Mouse (Mus musculus) limb, embryonic 13.5 days (tissue): ENCODE measurements at regions not wholly inside any gene's neighbourhood (a gene's known extent, or its start where the extent isn't known, plus 50 kb on each side); places are given as distances from the start of the nearest gene placed in this dataset.

Source experiments
- ATAC-seq: fragments of 200-750 bp; cut with Nextera tagmentation; 2 replicates; pipeline ENCODE4 v1.8.0; 2017; ENCODE audit warnings: low read depth, moderate number of reproducible peaks, moderate TSS enrichment; ENCODE audit not compliant: low FRiP score
- H3K27ac ChIP-seq: fragments of 300-500 bp; sonication (generic); 2 replicates; pipeline ENCODE4 v1.5.1; 2015; ENCODE audit warnings: inconsistent platforms, mild to moderate bottlenecking, moderate library complexity
- H3K27me3 ChIP-seq: fragments of 300-500 bp; sonication (generic); 2 replicates; pipeline ENCODE4 v1.6.1; 2015; ENCODE audit warnings: mild to moderate bottlenecking, inconsistent platforms
- H3K36me3 ChIP-seq: fragments of 300-500 bp; sonication (generic); 2 replicates; pipeline ENCODE4 v1.6.1; 2015; ENCODE audit warnings: inconsistent platforms, mild to moderate bottlenecking, moderate library complexity
- H3K4me1 ChIP-seq: fragments of 300-500 bp; sonication (generic); 2 replicates; pipeline ENCODE4 v1.6.1; 2015; ENCODE audit warnings: inconsistent platforms
- H3K4me2 ChIP-seq: fragments of 300-500 bp; sonication (generic); replicated peaks from 2 replicates; pipeline ENCODE4 v1.6.1; 2015; ENCODE audit warnings: inconsistent platforms, mild to moderate bottlenecking, moderate library complexity
- H3K4me3 ChIP-seq: fragments of 300-500 bp; sonication (generic); 2 replicates; pipeline ENCODE4 v1.5.1; 2015; ENCODE audit warnings: moderate library complexity, mild to moderate bottlenecking, inconsistent platforms
- H3K9ac ChIP-seq: fragments of 300-500 bp; sonication (generic); 2 replicates; pipeline ENCODE4 v1.6.1; 2015; ENCODE audit warnings: mild to moderate bottlenecking, inconsistent platforms
- H3K9me3 ChIP-seq: fragments of 300-500 bp; sonication (generic); 2 replicates; pipeline ENCODE4 v1.6.1; 2016; ENCODE audit warnings: inconsistent platforms
- WGBS: fragments of 180-500 bp; shearing (Covaris S2); methylation state at CpG from one replicate; pipeline ENCODE4 v1.1.7; 2015; 5-methylcytosine and 5-hydroxymethylcytosine counted together

- ATAC-seq: no peak
- H3K4me1 ChIP-seq: no peaks in the 10 kb centered on the region
- no peak overlapping the region for H3K4me3 ChIP-seq
- H3K27ac ChIP-seq: no peak overlapping the region
- no peak overlapping the region for H3K9ac ChIP-seq
- no peaks in the 10 kb centered on the region for H3K9me3 ChIP-seq
- H3K4me2 ChIP-seq: no peak overlapping the region
- WGBS: 75% methylated on average over 8 of the region's 8 CpGs
- no peaks in the 10 kb centered on the region for H3K36me3 ChIP-seq
- H3K27me3 ChIP-seq: no peaks in the 10 kb centered on the region; the same call in 1 of the 2 replicates
Measured at GRCm38 (mm10) chr19:26938911-26939310, 53.2 kb downstream of the Gm815 start.

- no peak overlapping the region for H3K27ac ChIP-seq
- WGBS: 86% methylated on average over 2 of the region's 2 CpGs
- no peaks in the 10 kb centered on the region for H3K36me3 ChIP-seq
- no peak overlapping the region for H3K9ac ChIP-seq
- H3K9me3 ChIP-seq: no peaks in the 10 kb centered on the region
- no peak overlapping the region for H3K4me3 ChIP-seq
- ATAC-seq: no peak
- no peaks in the 10 kb centered on the region for H3K27me3 ChIP-seq
- H3K4me1 ChIP-seq: no peaks in the 10 kb centered on the region
- H3K4me2 ChIP-seq: no peak overlapping the region
Measured at GRCm38 (mm10) chr19:26944006-26944405, 58.3 kb downstream of the Gm815 start.

- no peak overlapping the region for H3K4me2 ChIP-seq
Measured at GRCm38 (mm10) chr19:26946562-26946961, 60.9 kb downstream of the Gm815 start.

GRCm38 (mm10) chr19:26948479-26948878 is 62.8 kb downstream of the Gm815 start:
- Histone ChIP-seq H3K9ac (no peak overlapping the region), H3K36me3 (no peaks in the 10 kb centered on the region), H3K27me3 (no peaks in the 10 kb centered on the region), H3K27ac (no peak overlapping the region), H3K9me3 (no peaks in the 10 kb centered on the region), H3K4me1 (no peaks in the 10 kb centered on the region), H3K4me3 (no peak overlapping the region), H3K4me2 (no peak overlapping the region)
- WGBS: 86% methylated on average over 2 of the region's 2 CpGs
- no peak for ATAC-seq

More at GRCm38 (mm10) chr19:26946562-26946961, 60.9 kb downstream of the Gm815 start:
- Histone ChIP-seq H3K27ac (no peak overlapping the region), H3K9ac (no peak overlapping the region), H3K36me3 (no peaks in the 10 kb centered on the region), H3K4me3 (no peak overlapping the region), H3K27me3 (no peaks in the 10 kb centered on the region), H3K9me3 (no peaks in the 10 kb centered on the region), H3K4me1 (no peaks in the 10 kb centered on the region)
- 79% methylated on average over 3 of the region's 3 CpGs for whole genome bisulfite sequencing
- no peak for ATAC-seq

GRCm38 (mm10) chr19:26949153-26949552 is 63.5 kb downstream of the Gm815 start:
- Histone ChIP-seq H3K4me1 (no peaks in the 10 kb centered on the region), H3K27me3 (no peaks in the 10 kb centered on the region), H3K9me3 (no peaks in the 10 kb centered on the region), H3K36me3 (no peaks in the 10 kb centered on the region), H3K4me3 (no peak overlapping the region), H3K9ac (no peak overlapping the region), H3K4me2 (no peak overlapping the region), H3K27ac (no peak overlapping the region)
- ATAC-seq: no peak
- 86% methylated on average over 4 of the region's 4 CpGs for WGBS

- no peak overlapping the region for H3K4me3 ChIP-seq
- WGBS: 78% methylated on average over 8 of the region's 8 CpGs
- ATAC-seq: no peak
Measured at GRCm38 (mm10) chr19:26953348-26953747, 67.7 kb downstream of the Gm815 start.

GRCm38 (mm10) chr19:26966055-26966760 is 80.5 kb downstream of the Gm815 start:
- no peak overlapping the region for H3K4me2 ChIP-seq
- H3K9ac ChIP-seq: no peak overlapping the region
- H3K36me3 ChIP-seq: no peaks in the 10 kb centered on the region
- no peak for ATAC-seq
- H3K9me3 ChIP-seq: no peaks in the 10 kb centered on the region
- H3K27me3 ChIP-seq: no peaks in the 10 kb centered on the region
- 87% methylated on average over 6 of the region's 6 CpGs for WGBS
- H3K4me3 ChIP-seq: no peak overlapping the region
- no peak overlapping the region for H3K27ac ChIP-seq
- H3K4me1 ChIP-seq: no peaks in the 10 kb centered on the region

More at GRCm38 (mm10) chr19:26953348-26953747, 67.7 kb downstream of the Gm815 start:
- Histone ChIP-seq H3K4me2 (no peak overlapping the region), H3K36me3 (no peaks in the 10 kb centered on the region), H3K9ac (no peak overlapping the region), H3K4me1 (no peaks in the 10 kb centered on the region), H3K9me3 (no peaks in the 10 kb centered on the region), H3K27me3 (no peaks in the 10 kb centered on the region), H3K27ac (no peak overlapping the region)

- no peaks in the 10 kb centered on the region for H3K36me3 ChIP-seq
- no peak overlapping the region for H3K4me2 ChIP-seq
- no peaks in the 10 kb centered on the region for H3K27me3 ChIP-seq
- H3K9me3 ChIP-seq: no peaks in the 10 kb centered on the region
- peaks cover 12% of the 10 kb centered on the region; the same call in 1 of the 2 replicates for H3K4me1 ChIP-seq
- H3K27ac ChIP-seq: no peak overlapping the region
- H3K4me3 ChIP-seq: no peak overlapping the region
- no peak overlapping the region for H3K9ac ChIP-seq
- WGBS: 76% methylated on average over 1 of the region's 1 CpGs
- ATAC-seq: no peak
Measured at GRCm38 (mm10) chr19:26973058-26973457, 87.4 kb downstream of the Gm815 start.

GRCm38 (mm10) chr19:26973773-26974548 is 88.3 kb downstream of the Gm815 start:
- no peaks in the 10 kb centered on the region for H3K9me3 ChIP-seq
- WGBS: 87% methylated on average over 6 of the region's 6 CpGs
- no peak for ATAC-seq
- H3K4me3 ChIP-seq: no peak overlapping the region
- H3K4me2 ChIP-seq: no peak overlapping the region
- peaks cover 12% of the 10 kb centered on the region; the same call in 1 of the 2 replicates for H3K4me1 ChIP-seq
- no peak overlapping the region for H3K9ac ChIP-seq
- H3K36me3 ChIP-seq: no peaks in the 10 kb centered on the region
- no peak overlapping the region for H3K27ac ChIP-seq
- no peaks in the 10 kb centered on the region for H3K27me3 ChIP-seq

GRCm38 (mm10) chr19:26974576-26975204 is 89.0 kb downstream of the Gm815 start:
- Histone ChIP-seq H3K9ac (no peak overlapping the region), H3K36me3 (no peaks in the 10 kb centered on the region), H3K4me3 (no peak overlapping the region), H3K9me3 (no peaks in the 10 kb centered on the region), H3K27ac (no peak overlapping the region), H3K4me1 (peaks cover 12% of the 10 kb centered on the region; the same call in 1 of the 2 replicates), H3K4me2 (no peak overlapping the region), H3K27me3 (no peaks in the 10 kb centered on the region)
- no peak for ATAC-seq
- 94% methylated on average over 3 of the region's 3 CpGs for WGBS

GRCm38 (mm10) chr19:26976604-26977322 is 91.1 kb downstream of the Gm815 start:
- no peaks in the 10 kb centered on the region for H3K9me3 ChIP-seq
- no peak for ATAC-seq
- no peak overlapping the region for H3K4me2 ChIP-seq
- WGBS: 47% methylated on average over 7 of the region's 7 CpGs
- no peak overlapping the region for H3K27ac ChIP-seq
- H3K4me1 ChIP-seq: peaks cover 12% of the 10 kb centered on the region; the same call in 1 of the 2 replicates
- H3K9ac ChIP-seq: no peak overlapping the region
- H3K27me3 ChIP-seq: no peaks in the 10 kb centered on the region
- H3K36me3 ChIP-seq: no peaks in the 10 kb centered on the region
- H3K4me3 ChIP-seq: no peak overlapping the region
